Mouse (Mus musculus) spleen, adult 12 weeks (tissue): ENCODE measurements at regions not wholly inside any gene's neighbourhood (a gene's known extent, or its start where the extent isn't known, plus 50 kb on each side); places are given as distances from the start of the nearest gene placed in this dataset.

Experiments used
- DNase-seq: peaks from one replicate; pipeline ENCODE4 v3.0.0; 2022; ENCODE audit warnings: low spot score

DNA sequence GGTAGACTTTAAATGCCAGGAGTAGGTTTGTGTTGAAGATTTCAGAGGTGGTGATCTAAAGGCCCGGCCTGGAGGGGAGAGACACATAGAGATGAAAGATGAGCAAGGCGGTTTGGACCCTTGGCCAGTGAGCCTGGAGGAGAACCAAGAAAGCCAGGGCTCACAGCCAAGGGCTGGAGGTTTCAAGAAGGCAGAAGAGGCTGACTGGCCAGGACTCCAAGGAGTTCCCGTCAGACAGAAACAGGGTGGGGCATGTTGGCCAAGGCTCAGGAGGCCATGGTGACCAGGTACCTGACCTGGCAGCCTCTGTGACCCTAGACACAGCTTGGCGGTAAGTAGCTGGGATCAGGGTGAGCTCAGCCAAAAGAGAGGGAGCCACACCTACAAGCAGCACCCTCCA, 159.3 kb upstream of the Spdye4c start:
- DNase-seq: no peak

DNA sequence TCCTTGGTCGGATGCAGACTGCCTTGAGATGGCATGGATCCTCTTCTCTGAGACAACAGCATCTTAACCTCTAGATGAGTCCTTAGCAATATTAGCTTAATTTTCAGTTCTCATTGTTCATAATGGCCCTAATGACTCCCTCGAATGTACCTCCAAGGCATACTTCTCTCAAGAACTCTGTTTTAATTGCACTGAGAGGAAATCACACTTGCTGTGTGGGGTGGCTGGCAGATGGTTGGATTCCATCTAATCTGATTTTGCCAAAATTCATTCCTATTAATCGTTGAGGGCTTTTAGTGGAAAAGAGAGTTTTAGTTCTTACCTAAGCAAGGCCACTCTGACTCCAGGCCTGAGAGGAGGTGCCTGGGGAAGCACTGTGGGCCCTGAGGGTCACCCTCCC, 158.3 kb upstream of the Spdye4c start:
- DNase-seq: no peak

DNA sequence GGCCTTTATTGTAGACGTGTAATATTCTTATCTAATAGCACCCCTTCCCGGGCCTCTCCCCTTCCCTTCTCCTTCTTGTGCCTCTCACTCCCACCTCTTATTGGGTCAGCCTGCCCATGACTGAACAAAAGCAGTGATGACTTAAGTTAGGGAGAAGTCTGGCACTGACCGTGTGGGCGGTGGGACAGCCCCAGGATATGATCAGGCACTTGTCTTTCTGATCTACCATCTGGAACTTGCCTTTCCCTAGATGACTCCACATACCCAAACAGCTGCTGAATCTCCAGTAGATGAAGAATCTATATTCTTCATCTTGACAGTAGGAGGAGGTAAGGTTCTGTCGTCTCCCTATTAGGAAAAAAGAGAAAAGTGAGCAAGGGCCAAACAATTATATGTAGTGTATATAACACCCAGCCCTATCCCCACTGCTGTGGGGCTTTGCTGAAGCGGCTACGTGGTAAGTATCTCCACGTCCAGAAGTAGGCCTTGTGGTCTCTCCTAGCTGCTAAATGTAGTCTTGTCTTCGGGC, 157.4 kb upstream of the Spdye4c start:
- no peak for DNase-seq

DNA sequence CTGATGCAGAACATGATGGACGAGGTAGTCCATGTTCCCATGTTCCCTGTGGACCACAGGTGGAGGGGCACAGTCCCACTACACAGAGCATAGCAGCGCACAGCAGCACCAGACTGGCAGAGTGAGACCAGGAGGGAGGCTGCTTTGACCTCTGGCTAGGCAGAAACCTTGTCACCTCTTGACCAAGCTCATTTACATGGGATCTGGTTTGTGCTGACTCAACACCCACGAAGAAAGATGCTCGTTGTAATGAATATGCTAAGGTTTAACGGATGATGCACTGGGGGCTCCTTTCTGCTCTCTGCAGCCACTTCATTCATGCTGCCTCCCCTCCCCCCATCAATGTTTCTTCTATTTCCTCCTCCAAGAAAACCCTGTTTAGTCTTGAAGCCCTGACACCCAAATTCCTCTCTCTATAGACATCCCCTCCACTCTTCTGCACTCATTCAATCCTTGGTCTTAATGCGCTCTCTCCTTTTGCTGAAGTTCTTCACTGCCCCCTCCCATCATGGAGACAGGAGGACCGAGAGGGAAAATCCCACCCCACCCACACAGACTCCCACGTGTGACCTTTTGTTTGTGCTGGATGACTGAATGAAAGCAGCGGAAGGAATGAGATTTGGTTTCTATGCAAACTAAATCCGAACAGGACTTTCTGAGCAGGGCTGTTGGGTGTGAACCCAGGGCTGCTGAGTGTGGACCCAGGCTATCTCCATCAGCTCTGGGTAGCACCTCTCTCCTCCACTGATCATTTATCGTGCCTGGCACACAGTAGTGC, 156.6 kb upstream of the Spdye4c start:
- no peak for DNase-seq

DNA sequence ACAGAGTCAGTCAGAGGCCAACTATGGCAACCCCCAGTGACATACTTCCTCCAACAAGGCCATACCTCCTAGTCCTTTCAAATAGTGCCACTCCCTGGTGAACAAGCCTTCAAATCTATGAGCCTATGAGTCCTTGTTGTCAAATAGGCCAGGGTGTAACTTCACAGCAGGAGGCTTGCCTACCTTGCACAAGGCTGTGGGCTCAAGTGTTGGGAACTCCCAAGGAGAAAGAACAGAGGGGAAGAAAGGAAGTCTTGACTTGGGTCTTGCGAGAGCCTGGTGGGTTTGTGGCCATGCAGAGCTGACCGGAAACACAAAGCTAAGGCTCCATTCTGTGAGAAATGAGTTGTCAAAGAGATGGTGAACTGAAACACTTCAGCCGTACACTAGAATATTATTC, 154.6 kb upstream of the Spdye4c start:
- no peak for DNase-seq

DNA sequence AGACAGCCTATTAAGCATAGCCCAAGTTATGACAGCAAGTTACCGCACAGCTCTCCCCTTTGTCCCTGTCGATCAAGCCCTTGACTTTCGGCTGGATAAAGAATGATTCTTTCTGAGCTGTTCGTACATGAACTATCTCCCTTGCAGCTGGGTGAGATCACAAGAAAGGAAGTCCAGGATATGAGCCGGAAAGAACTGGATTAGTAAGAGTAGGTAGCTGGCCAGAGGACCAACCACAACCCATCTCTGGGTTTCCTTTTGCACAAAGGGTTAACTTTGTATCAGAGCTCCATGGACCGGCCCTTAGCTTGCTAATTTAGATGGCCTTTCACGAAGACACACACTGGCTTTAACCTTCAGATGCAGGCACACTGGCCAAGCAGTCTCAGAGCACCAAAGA, 153.3 kb upstream of the Spdye4c start:
- DNase-seq: no peak

DNA sequence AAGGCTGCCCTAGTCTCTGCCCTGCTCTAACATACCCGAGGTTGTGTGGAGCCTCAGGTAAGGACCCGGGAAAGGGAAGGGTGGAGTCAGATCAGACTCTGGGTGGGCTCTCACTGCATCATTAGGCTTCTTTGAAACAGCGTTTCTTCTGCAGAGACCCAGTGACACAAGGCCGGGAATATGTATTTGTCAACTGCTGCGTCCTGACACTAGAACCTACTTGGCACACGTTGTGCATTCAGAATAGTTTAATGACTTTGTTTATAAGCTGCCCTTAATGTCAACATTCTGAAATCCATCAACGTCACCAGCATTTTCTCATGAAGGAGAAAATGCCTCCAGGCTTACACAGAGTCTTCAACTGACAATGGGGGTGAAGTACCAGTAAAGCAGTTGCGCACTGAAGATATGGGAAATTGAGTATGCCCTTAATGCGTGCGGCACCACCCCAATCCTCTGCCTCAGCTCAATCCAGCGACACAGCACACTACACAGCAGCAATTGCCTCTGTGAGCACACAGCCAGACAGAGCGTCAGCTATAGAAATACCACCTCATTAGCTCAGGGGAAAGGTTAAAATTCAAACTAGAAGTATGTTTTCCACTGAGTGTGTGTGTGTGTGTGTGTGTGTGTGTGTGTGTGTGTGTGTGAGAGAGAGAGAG, 152.7 kb upstream of the Spdye4c start:
- DNase-seq: no peak

DNA sequence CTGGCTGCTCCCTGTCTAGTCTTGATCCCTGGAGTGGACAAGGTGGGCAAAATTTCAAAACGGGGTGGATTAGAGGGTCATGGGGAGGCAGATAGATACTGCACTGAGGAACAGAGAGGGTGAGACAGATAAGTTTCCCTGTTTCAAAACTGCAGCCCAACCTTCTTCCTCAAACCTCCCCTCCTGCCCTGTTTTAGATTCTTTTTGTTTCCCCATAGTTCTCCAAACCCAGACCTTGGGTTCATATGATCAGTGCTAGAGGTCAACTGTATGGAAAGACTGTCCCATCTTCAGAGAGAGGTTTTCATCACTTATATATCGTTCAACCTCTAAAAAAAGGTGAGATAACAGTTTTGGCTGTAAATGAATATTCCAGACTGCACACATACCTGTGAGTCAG, 152.1 kb upstream of the Spdye4c start:
- DNase-seq: no peak

DNA sequence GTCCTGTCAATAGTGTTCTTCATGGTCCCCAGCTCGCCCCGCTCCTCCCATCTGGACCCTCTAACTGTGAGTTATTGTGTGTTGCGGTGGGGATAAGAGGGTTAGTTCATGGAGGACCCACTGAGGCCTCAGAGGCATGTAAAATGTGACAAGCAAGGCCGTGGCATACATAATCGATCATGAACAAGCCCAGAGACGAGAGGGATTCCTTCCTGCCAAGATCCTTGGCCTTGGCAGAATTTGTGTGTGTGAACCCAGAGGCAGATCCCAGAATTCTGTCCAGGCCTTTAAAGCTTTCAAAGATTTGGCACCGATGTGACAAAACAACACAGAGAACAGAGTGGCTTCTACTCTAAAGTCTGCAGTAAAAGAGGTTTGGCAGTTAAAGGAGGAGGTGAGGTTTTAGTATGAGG, 146.4 kb upstream of the Spdye4c start:
- DNase-seq: no peak

DNA sequence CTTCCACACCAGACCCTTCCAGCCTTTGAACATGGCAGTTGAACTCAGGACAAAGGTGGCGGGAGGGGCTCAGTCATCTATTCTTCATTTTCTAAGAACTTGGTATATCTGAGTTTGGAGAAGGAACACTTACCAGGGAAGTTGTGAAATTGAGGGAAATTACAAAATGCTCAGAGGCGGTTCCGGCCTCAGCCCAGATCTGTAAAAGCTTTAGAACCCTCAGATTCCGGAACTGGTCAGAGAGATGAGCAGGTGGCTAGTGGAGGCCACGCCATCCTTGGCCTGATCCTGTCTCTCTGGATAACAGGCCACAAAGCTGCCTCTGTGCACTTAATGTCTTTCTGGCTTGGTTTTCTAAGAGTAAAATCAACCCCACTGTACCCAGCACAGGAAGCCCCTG, 145.6 kb upstream of the Spdye4c start:
- DNase-seq: no peak

DNA sequence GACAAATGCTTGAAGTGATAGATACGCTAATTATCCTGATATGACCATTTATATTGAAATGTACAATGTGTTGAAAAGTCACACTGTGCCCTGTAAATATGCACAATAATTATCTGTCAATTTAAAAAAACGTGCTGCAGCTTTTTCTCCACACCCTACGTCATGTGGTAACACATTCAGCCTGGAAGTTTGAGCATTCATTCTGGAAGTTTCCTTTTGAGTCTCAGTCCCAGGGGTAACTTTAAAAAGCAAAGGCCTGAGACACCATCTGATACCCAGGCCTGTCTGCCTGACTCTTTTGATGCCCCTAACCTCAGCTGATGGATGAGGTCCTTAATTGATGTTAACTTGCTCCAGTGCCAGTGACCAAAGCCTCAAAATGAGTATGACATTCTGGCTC, 141.7 kb upstream of the Spdye4c start:
- no peak for DNase-seq

DNA sequence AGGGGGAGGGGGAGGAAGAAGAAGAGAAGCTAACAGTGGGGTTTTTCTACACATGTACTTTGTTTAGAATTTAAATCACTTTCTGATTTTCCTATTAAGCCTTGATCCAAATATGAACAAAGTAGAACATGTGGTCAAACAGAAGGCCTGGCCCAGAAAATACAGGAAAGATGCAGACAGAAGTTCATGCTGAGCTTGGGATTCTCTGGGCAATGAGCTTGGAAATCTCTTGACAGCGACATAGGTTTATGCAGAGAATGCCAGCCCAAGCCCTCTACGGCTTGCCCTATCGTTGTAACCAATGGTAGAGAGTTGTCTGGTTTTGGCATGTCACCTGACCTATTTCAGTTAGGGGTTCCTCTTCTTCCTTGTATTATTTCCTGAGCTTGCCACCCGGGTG, 141.0 kb upstream of the Spdye4c start:
- no peak for DNase-seq

DNA sequence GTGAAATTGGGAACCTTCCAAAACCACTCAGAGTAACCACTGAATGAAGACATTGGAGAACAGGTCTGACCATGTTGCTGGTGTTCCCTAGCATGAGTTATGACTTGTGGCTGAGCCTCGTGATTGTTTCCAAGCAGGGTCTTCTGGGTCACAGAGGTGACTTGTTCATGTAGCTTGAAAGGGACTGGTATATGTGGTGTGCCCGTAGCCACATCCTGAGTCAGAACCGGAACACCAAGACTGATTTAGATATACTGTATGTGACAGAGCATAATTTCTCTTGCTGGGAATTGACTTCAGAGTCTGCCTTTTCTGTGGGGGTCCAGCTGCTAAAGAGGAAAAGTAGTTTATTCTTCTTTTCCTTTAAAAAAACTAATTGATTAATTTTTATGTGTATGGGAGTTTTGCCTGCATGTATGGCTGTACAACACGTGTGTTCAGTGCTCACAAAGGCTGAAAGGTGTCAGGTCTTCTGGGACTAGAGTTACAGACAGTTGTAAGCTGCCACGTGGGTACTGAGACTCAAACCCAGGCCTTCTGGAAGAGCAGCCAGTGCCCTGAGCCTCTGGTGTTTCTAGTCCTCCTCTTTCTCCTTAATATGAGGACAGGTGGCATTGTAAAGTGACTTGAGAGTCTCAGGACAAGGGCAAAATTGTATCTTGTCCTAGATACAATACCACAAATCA, 139.3 kb upstream of the Spdye4c start:
- no peak for DNase-seq

DNA sequence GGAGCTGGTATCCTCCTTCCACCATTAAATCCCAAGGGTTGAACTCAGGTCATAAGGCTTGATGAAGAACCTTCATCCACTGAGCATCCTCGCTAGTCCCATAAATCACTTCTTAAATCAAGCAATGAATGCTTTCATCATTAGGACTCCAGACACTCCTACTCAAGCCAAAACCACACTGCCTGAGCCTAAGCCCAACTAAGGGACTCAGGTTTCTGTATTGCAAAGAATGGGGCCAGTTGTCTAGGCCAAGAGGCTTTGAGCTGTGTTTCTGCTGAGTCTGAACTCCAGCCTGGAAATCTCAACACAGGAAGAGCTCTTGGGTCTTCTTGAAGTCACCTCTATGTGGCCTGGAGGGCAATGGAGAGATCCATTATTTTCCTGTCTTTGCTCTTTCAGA, 138.4 kb upstream of the Spdye4c start:
- no peak for DNase-seq

DNA sequence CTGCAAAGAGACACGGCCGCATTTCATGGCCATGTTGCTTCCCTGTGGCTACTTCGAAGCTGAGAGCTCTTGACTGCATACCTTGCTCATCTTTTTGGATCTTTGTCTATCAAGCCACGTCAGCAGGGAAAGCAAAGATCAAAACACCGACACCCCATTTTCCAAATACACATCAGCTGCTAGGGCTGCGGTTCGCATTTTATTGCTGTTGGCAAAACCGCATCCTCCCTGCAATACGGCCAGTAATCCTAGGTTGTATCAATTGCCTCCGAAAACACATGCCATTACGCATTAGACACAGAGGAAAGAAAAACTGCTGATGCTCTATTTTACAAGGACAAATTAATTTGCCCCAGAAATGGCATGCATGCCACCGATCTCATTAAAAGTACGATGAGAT, 136.5 kb upstream of the Spdye4c start:
- DNase-seq: no peak

DNA sequence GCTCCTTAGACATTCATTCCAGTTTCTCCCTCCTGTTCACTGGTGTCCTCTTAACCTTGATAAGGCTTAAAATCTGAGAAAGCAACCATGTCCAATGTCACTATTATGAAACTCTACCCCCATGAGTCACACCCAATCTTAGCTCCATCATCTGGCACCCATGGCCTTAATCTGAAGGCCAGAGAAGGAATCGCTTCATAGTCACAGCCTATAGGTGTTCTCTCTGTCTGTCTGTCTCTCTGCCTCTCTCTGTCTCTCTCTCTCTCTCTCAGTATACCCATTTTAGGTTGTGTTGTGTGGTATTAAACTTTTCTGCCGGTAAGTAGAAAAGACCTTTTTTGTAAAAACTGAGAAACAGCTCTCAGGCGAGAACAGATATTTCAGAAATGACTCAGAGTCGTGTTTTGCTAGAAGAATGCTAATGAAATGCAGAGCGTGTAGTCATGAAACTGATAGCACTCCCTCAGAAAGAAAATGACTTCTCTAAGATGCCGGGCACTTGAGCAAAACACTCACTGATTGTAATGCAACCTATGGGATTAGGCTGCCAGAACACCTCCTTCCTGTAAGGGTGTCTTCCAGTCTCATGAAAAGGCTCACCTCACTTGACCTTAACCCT, 133.3 kb upstream of the Spdye4c start:
- DNase-seq: no peak

DNA sequence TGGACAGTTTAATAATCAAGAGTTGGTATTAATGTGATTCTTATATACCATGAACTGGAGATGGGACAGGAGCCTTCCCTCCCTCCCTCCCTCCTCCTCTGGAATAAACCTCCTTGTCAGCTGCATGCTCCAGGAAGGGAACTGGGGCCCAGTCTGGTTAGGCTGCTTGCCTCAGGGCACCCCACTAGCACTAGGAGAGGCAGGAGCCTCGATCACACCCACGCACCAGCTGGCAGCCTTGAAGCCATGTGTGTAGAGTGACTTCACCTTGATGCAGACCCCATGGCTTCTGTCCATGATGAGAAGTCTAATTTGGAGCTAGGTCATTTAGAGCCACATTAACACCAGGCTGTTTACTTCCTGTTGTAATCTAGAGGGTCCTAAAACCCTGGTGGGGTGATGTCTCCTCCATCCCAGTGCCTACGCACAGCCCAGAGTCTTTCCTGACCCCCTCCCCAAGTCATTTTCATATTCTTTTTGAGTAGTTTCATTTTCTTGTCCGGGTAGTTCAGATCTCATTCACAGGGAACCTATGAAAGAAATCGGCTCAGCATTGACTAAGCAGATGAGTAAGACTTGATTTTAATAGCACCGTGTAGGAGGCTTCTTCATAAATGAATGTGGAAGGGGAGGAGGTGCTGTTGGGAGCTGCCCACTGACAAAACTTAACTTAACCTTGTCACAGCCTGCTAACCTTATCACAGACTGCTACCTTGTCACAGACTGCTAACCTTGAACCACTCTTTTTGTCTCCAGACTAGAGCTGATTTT, 125.6 kb upstream of the Spdye4c start:
- DNase-seq: no peak

DNA sequence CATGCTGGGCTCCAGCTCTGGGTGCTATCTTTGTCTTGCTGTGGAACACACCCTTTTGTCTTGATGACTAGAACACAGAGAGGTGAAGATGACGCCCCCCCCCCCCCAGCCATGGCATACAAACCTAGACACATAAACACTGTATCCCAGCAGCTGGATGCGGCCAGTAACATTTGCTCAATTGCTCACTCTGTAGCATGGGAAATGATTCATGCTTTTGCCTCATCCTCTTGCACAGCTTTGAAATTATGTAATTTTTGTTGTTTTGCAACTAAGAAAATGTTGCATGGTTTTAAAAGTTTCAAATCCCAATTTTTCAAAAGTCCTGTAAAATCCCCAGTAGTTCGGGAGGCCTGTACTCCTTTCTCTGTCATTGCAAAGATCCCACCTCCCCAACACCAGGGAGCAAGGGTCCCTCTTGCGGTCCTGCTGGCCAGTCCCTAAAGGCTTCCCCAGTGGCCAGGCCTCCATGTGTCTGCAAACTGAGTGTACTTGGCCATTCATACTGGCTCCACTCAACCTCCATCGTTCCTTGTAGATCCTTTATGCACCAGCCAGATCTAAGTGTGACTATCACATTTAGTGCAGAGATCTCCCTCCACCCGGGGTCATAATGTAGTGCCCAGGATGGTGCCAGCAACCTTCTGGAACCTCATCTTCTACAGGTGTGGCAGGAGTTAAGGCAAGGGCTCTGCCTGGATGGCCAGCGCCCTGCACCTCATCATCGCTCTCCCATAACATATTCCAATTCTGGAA, 123.3 kb upstream of the Spdye4c start:
- no peak for DNase-seq

DNA sequence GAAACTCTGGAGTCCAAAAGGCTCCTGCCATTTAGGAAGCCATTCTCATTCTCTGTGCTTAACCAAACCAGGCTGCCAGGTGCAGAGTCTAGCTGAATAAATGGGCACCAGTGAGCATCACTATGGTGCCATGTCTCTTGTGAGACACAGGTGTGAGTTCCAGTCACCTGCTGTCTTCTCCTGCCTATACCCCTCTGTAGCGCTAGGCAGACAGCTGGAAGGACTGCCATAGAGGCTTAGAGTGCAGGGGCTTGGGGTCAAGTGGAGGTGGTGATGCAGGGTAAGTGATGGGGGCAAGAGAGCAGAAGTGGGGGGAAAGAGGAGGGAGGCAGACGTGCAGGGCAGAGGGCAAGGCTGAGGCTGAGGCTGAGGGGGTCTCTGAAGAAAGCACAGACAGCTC, 122.7 kb upstream of the Spdye4c start:
- DNase-seq: no peak

DNA sequence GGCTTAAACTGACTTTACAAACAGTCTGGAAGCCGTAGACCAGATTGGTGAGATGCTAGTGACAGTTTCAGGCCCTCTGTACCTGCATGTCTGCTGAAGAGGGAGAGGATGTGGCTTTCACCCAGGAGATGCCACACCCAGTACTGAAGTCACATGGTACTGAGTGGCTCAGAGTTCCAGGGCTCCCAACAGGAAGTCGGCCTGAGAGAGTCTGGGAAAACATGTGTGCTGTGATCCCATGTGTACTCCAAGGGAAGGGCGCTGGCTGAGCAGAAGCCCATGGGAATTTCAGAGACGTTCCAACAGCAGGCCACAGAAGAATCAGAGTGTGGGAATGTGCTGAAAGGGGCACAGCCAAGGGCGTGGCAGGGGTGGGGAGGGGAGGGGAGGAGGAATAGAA, 120.7 kb upstream of the Spdye4c start:
- DNase-seq: no peak
